Mouse (Mus musculus): Measurements from ENCODE around the gene Zfand5. TPM values are rescaled to one million over a fixed set of nuclear protein-coding genes. Genes with fewer than 3 reads are reported as not detected.
A peak's percentile ranks its signal among the peaks of the same experiment; 100 is the strongest.
"Not testable (repeated sequence)": the region's sequence is repeated elsewhere in the genome, so short reads cannot be mapped to it uniquely, and the experiment has no call there.

The Zfand5 gene
- total RNA-seq (2021) = 100 to 1,000 TPM; 172 to 175 TPM

GRCm38 (mm10) chr19:21271741-21272654 is at the start of gene Zfand5:
Gene Zfand5 (plus strand): TSS chr19:21272278.
- intact Hi-C loops (cut with DNase I) = loop anchor here (2.0 to 10.0 kb wide), 6 partner anchors 135 to 477 kb away; no protein-coding TSS in a partner anchor
- peak; percentile 98 to 99 for DNase-seq (ENCODE audit: low spot score in 2 of 2)

DNA sequence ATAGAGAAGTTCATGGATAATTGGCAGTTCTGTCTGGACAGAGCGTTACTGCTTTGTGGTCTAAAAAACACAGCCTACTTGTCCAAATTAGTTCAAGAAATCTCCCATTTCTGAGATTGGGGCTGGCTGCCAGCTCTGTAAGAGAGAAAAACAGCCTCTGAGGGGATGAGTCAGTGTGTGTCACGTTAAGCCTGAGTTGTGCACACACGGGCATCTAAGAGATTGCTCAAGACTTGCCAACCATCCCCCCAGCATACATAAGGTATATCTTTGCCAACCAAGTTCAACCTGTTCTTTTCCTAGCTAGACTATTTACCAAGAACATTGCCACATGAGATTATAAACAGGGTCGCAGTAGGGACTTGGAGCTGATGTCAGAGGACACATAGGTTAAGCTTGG is 44.9 kb upstream of the Zfand5 start:
- DNase-seq (ENCODE audit: low spot score in 2 of 2) = peak; percentile 42 to 84
- intact Hi-C loops (cut with DNase I) = no loop called here

GRCm38 (mm10) chr19:21227754-21228153 is 44.3 kb upstream of the Zfand5 start:
- intact Hi-C loops (cut with DNase I) = no loop called here
- DNase-seq (ENCODE audit: low spot score in 2 of 2) = peak in 1 of 2 experiments; percentile 7

GRCm38 (mm10) chr19:21248730-21249129 is 23.3 kb upstream of the Zfand5 start:
- DNase-seq (ENCODE audit: low spot score in 2 of 2); intact Hi-C loops (cut with DNase I): not testable (repeated sequence)

GRCm38 (mm10) chr19:21253846-21254245 is 18.2 kb upstream of the Zfand5 start:
- no peak for DNase-seq (ENCODE audit: low spot score in 2 of 2)
- intact Hi-C loops (cut with DNase I) = no loop called here

GRCm38 (mm10) chr19:21255920-21256319 is 16.2 kb upstream of the Zfand5 start:
- no peak for DNase-seq (ENCODE audit: low spot score in 2 of 2)
- intact Hi-C loops (cut with DNase I) = no loop called here

DNA sequence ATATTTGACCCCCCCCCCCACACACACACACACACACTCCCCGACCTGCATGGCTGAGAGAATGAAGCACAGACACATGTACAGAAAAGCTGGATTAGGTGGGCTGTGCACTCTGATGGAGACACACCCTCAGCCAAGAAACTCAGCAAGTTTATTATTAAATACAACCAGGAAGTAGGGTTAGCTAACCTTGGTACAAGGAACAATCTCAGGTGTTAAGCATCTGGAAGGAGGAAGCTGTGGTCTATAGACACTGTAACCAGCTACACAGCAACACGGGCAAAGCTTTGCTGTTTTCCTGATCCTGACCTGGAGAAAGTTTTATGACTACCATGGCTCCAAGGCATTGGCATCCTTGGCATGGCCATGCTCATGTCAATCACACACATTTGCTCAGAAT is 12.6 kb upstream of the Zfand5 start:
- no peak for DNase-seq (ENCODE audit: low spot score in 2 of 2)
- intact Hi-C loops (cut with DNase I) = no loop called here

GRCm38 (mm10) chr19:21260280-21260679 is 11.8 kb upstream of the Zfand5 start:
- DNase-seq (ENCODE audit: low spot score in 2 of 2) = no peak
- intact Hi-C loops (cut with DNase I) = no loop called here

- no peak for DNase-seq (ENCODE audit: low spot score in 2 of 2)
- intact Hi-C loops (cut with DNase I) = loop anchor here (5.0 to 10.0 kb wide), 5 partner anchors 134 to 476 kb away; no protein-coding TSS in a partner anchor
These were observed 892 bp upstream of the Zfand5 start for GRCm38 (mm10) chr19:21271186-21271585.

DNA sequence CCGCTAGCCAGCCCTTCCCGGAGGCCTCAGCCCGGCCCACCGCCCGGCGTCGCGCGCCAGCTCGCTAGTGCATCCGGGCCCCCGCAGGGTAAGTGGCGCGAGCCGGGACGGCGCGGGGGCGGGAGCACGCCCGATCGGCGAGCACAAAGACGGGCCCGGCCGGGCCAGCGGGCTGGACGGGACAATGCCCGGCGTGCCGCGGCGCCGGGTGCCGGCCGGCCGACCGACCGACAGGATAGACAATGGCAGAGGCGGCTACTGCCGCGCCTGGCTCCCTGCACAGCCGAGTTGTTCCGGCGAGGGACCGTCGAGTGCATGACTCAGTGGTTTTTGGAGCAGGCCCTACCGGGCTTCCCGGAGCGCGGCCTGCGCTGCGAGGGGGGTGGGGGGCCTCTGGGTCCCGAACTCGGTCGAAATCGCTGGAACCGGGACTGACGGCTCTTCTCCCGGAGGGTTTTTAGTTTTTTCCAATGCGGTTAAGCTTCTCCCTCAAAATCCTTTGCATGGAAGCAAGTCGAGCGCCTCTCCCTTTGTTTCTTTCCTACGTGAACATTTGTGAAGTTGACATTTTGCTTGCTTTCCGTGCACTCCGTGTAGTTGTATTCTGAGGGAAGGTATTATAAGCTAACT is 692 bp downstream of the Zfand5 start:
- peak; percentile 64 to 77 for DNase-seq (ENCODE audit: low spot score in 2 of 2)
- intact Hi-C loops (cut with DNase I) = loop anchor here (2.0 to 10.0 kb wide), 6 partner anchors 135 to 478 kb away; no protein-coding TSS in a partner anchor

- intact Hi-C loops (cut with DNase I) = loop anchor here (2.0 to 10.0 kb wide), 6 partner anchors 136 to 479 kb away; no protein-coding TSS in a partner anchor
- DNase-seq (ENCODE audit: low spot score in 2 of 2) = no peak
These were observed 1.4 kb downstream of the Zfand5 start for GRCm38 (mm10) chr19:21273440-21273839.

GRCm38 (mm10) chr19:21274181-21274591 is 2.1 kb downstream of the Zfand5 start:
- intact Hi-C loops (cut with DNase I) = loop anchor here (5.0 to 10.0 kb wide), 5 partner anchors 137 to 479 kb away; no protein-coding TSS in a partner anchor
- peak; percentile 61 to 87 for DNase-seq (ENCODE audit: low spot score in 2 of 2)

- DNase-seq (ENCODE audit: low spot score in 2 of 2) = no peak
- intact Hi-C loops (cut with DNase I) = loop anchor here (5.0 to 10.0 kb wide), 5 partner anchors 137 to 480 kb away; no protein-coding TSS in a partner anchor
These were observed 2.6 kb downstream of the Zfand5 start for GRCm38 (mm10) chr19:21274714-21275113.

DNA sequence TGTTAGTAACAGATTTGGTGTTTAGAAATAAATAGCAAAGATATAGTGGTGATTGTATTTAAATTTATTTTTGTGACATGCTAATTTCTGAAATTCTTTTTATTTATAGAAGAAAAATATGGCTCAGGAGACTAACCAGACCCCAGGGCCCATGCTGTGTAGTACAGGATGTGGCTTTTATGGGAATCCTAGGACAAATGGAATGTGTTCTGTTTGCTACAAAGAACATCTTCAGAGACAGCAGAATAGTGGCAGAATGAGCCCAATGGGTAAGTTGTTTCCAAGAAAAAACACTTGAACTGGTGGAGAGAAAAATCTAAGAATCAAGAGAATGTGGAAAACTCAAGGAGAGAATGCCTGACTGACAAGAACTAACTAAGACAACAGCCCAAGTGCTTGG is 4.2 kb downstream of the Zfand5 start:
- DNase-seq (ENCODE audit: low spot score in 2 of 2) = no peak
- intact Hi-C loops (cut with DNase I) = loop anchor here (10.0 kb wide), 2 partner anchors 288 to 482 kb away; no protein-coding TSS in a partner anchor

GRCm38 (mm10) chr19:21286421-21287097 is 14.5 kb downstream of the Zfand5 start:
- no peak for DNase-seq (ENCODE audit: low spot score in 2 of 2)
- intact Hi-C loops (cut with DNase I) = no loop called here

GRCm38 (mm10) chr19:21297411-21297810 is 25.3 kb downstream of the Zfand5 start:
- DNase-seq (ENCODE audit: low spot score in 2 of 2) = no peak
- intact Hi-C loops (cut with DNase I) = no loop called here

GRCm38 (mm10) chr19:21301787-21302186 is 29.7 kb downstream of the Zfand5 start:
- DNase-seq (ENCODE audit: low spot score in 2 of 2) = peak in 1 of 2 experiments; percentile 21
- intact Hi-C loops (cut with DNase I) = no loop called here

- peak in 1 of 2 experiments; percentile 5 for DNase-seq (ENCODE audit: low spot score in 2 of 2)
- intact Hi-C loops (cut with DNase I) = no loop called here
These were observed 35.7 kb downstream of the Zfand5 start for GRCm38 (mm10) chr19:21307755-21308154.

- DNase-seq (ENCODE audit: low spot score in 2 of 2); intact Hi-C loops (cut with DNase I): not testable (repeated sequence)
These were observed 38.3 kb downstream of the Zfand5 start for GRCm38 (mm10) chr19:21310364-21310763.

DNA sequence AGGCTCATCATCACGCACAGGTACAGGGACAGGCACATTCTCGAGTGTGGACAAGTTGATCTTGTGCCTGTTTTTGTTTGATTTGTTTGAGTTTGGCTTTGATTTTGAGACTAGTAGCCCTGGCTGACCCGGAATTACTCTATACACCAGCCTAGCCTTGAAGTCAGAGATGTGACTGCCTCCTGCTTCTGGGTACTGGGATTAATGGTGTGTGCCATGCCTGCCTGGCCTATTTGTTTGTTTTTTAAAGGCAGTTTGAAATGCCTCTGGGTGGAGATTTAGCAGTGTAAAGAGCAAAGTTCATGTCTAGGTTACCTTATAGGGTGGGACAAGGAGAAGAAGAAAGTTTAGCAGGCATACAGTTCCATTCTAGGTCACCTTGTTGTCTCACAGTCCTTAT is 43.6 kb downstream of the Zfand5 start:
- intact Hi-C loops (cut with DNase I) = no loop called here
- no peak for DNase-seq (ENCODE audit: low spot score in 2 of 2)
